Mouse (Mus musculus): Measurements from ENCODE around the gene Gm5725. TPM values are rescaled to one million over a fixed set of nuclear protein-coding genes. Genes with fewer than 3 reads are reported as not detected.

Gene Gm5725
- polyA plus RNA-seq (2012; rRNA removed; ENCODE audit: low replicate concordance): not detected in 2 replicates

GRCm38 (mm10) chr7:21844167-21844566, at the start of gene Gm5725:
Gm5725 (minus strand) TSS chr7:21844267.

DNA sequence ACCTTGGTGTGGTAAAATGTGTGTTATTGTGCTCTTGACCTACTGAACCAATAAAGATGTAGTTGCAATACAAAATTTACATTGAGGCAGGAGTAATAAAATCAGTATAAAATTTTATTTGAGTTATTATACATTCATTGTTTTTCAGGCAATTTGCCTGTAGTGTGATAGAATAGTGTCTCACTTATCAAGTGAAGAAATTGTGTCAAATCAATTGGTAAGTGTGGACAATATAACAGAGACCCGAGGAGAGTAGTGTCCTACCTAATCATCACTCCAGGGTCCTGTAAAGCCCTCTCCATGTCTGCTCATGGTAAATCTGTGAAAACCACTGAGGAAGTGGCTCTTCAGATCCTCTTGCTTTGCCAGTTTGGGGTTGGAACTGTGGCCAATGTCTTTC, 12.0 kb downstream of the Gm5725 start, which contains the start of gene Vmn1r135:
Gene Vmn1r135, plus strand, starts transcription at position 301 of the 400 bp plus-strand sequence.

GRCm38 (mm10) chr7:21796628-21797027, 47.4 kb downstream of the Gm5725 start, which contains the start of gene Gm4177:
Gm4177 (minus strand) TSS chr7:21796728.

Other genes with a start within 250 kb of the Gm5725 start
- not detected in 2 replicates for gene Vmn1r132, start 230.2 kb downstream of the Gm5725 start, polyA plus RNA-seq (2012; rRNA removed; ENCODE audit: low replicate concordance)
- not detected in 2 replicates for gene Gm4175, start 82.8 kb downstream of the Gm5725 start, polyA plus RNA-seq (2012; rRNA removed; ENCODE audit: low replicate concordance)
- gene Gm4177, start 47.5 kb downstream of the Gm5725 start, polyA plus RNA-seq (2012; rRNA removed; ENCODE audit: low replicate concordance): not detected in 2 replicates
- not detected in 2 replicates for gene Vmn1r135, start 11.9 kb downstream of the Gm5725 start, polyA plus RNA-seq (2012; rRNA removed; ENCODE audit: low replicate concordance)
- gene Gm5891, start 77.0 kb upstream of the Gm5725 start, polyA plus RNA-seq (2012; rRNA removed; ENCODE audit: low replicate concordance): not detected in 2 replicates
- gene Vmn1r137, start 150.3 kb upstream of the Gm5725 start, polyA plus RNA-seq (2012; rRNA removed; ENCODE audit: low replicate concordance): not detected in 2 replicates
- gene Vmn1r138, start 184.6 kb upstream of the Gm5725 start, polyA plus RNA-seq (2012; rRNA removed; ENCODE audit: low replicate concordance): not detected in 2 replicates
- not detected in 2 replicates for gene Gm6176, start 212.0 kb upstream of the Gm5725 start, polyA plus RNA-seq (2012; rRNA removed; ENCODE audit: low replicate concordance)
- gene Vmn1r139, start 224.8 kb upstream of the Gm5725 start, polyA plus RNA-seq (2012; rRNA removed; ENCODE audit: low replicate concordance): not detected in 2 replicates

All from duodenum, adult 2 months (tissue).